Mouse (Mus musculus): ENCODE data around the gene Tmem131l. TPM values are rescaled to one million over a fixed set of nuclear protein-coding genes. Genes with fewer than 3 reads are reported as not detected.

Tmem131l gene
- polyA plus RNA-seq, 1 experiment from 2014 or later, result 35.1 TPM

DNA sequence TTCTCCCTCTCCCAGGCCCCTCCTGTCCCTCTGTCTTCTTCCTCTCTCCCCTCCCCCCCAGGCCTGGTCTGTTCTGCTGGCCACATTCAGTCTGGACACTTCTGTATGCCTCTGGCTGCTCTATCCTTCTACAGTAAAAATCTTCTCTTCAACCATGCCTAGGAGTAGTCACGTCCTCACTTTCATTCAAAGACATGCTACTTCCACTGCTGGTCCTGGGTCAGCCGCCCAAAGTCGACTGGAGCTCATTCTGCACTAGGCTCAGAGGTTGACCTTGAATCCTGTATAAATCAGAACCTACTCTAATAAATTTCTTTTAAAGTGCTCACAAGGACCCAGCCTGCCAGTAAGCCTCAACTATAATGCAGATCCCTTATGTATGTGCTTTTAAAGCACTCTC lies 53.2 kb downstream of the Tmem131l start:
- Histone ChIP-seq H3K4me2 (replicated peaks; ENCODE audit: low read depth, low read length) (no peak overlapping the region), H3K27ac (ENCODE audit: low read length) (no peak overlapping the region), H3K4me1 (ENCODE audit: insufficient read depth, low read length) (peaks cover 17% of the 10 kb centered on the region), H3K9ac (replicated peaks; ENCODE audit: low read length) (no peak overlapping the region), H3K36me3 (ENCODE audit: insufficient read depth, low read length) (no peaks in the 10 kb centered on the region), H3K4me3 (ENCODE audit: low read length) (no peak overlapping the region), H3K27me3 (ENCODE audit: insufficient read depth, low read length) (no peaks in the 10 kb centered on the region), H3K9me3 (ENCODE audit: low read length) (no peaks in the 10 kb centered on the region)
- 49% methylated on average over 3 of the region's 3 CpGs for WGBS
- ATAC-seq (ENCODE audit: low FRiP score, low TSS enrichment), result no peak

DNA sequence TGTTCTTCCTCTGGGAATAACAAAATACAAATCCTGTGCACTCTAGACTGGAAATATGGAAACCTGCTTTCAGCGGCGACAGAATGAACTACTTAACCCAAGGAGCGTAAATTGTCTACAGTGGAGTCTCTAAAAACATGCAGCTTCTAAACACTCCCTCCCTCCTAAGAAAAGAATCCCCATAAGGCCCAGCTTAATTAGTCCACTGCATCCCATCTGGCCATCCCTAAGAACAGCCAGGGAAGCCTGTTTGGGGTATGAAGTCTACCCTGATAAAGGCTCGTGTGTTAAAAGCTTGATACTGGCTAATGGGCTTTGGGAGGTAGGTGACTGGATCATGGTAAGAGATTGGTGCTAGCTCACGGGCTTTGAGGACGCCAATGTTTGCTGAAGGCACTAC lies 54.5 kb downstream of the Tmem131l start:
- Histone ChIP-seq H3K4me1 (ENCODE audit: insufficient read depth, low read length) (peaks cover 22% of the 10 kb centered on the region), H3K4me2 (replicated peaks; ENCODE audit: low read depth, low read length) (no peak overlapping the region), H3K27ac (ENCODE audit: low read length) (no peak overlapping the region), H3K9ac (replicated peaks; ENCODE audit: low read length) (no peak overlapping the region), H3K27me3 (ENCODE audit: insufficient read depth, low read length) (no peaks in the 10 kb centered on the region), H3K36me3 (ENCODE audit: insufficient read depth, low read length) (no peaks in the 10 kb centered on the region), H3K9me3 (ENCODE audit: low read length) (no peaks in the 10 kb centered on the region), H3K4me3 (ENCODE audit: low read length) (no peak overlapping the region)
- WGBS, result 51% methylated on average over 6 of the region's 6 CpGs
- no peak for ATAC-seq (ENCODE audit: low FRiP score, low TSS enrichment)

DNA sequence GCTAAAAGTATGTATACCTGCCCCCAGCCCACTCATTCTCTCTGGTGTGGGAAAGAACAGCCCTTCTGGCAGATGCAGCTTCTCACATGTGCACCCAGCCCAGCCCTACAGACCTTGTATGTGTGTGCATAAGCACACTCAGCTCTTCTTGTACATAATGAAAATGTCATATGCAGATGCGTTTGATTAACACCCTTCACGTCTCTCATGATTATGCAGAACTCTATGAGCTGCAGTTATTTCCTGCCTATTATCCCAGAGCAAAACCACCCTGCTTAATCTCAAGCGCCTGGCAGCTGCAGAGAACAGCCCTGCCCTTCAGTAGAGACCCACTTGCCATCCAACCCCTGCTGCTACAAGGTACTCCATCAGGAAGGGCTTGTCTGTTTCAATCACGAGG lies 55.6 kb downstream of the Tmem131l start:
- WGBS, result 71% methylated on average over 4 of the region's 4 CpGs
- H3K4me1 ChIP-seq (ENCODE audit: insufficient read depth, low read length), result peaks cover 22% of the 10 kb centered on the region
- no peaks in the 10 kb centered on the region for H3K9me3 ChIP-seq (ENCODE audit: low read length)
- H3K27me3 ChIP-seq (ENCODE audit: insufficient read depth, low read length), result no peaks in the 10 kb centered on the region
- no peak overlapping the region for H3K27ac ChIP-seq (ENCODE audit: low read length)
- no peak overlapping the region for H3K4me2 ChIP-seq (replicated peaks; ENCODE audit: low read depth, low read length)
- no peaks in the 10 kb centered on the region for H3K36me3 ChIP-seq (ENCODE audit: insufficient read depth, low read length)
- no peak overlapping the region for H3K9ac ChIP-seq (replicated peaks; ENCODE audit: low read length)
- H3K4me3 ChIP-seq (ENCODE audit: low read length), result no peak overlapping the region
- no peak for ATAC-seq (ENCODE audit: low FRiP score, low TSS enrichment)

DNA sequence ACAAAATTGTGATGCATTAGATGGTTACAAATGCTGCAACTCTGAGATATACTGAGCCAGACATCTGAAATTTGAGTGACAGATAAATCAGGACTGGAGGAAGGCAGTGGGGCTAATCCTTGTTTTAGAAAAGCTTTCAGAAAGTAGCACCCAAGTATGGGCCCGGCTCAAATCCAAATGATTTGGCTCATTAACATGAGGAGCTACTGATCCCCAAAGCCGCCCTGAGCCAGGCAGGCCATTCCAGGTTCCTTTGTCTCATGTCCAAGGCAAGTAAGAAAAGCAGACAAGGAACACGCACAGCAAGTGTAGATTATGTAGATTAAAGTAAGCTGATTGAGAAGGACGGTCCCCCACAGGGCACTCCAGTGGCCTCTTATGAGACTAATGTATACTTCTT lies 57.2 kb downstream of the Tmem131l start:
- no peaks in the 10 kb centered on the region for H3K27me3 ChIP-seq (ENCODE audit: insufficient read depth, low read length)
- no peaks in the 10 kb centered on the region for H3K9me3 ChIP-seq (ENCODE audit: low read length)
- WGBS, result 76% methylated on average over 4 of the region's 4 CpGs
- H3K36me3 ChIP-seq (ENCODE audit: insufficient read depth, low read length), result no peaks in the 10 kb centered on the region
- ATAC-seq (ENCODE audit: low FRiP score, low TSS enrichment), result no peak
- H3K4me1 ChIP-seq (ENCODE audit: insufficient read depth, low read length), result peaks cover 24% of the 10 kb centered on the region
- H3K4me3 ChIP-seq (ENCODE audit: low read length), result no peak overlapping the region
- no peak overlapping the region for H3K4me2 ChIP-seq (replicated peaks; ENCODE audit: low read depth, low read length)
- no peak overlapping the region for H3K27ac ChIP-seq (ENCODE audit: low read length)
- no peak overlapping the region for H3K9ac ChIP-seq (replicated peaks; ENCODE audit: low read length)

DNA sequence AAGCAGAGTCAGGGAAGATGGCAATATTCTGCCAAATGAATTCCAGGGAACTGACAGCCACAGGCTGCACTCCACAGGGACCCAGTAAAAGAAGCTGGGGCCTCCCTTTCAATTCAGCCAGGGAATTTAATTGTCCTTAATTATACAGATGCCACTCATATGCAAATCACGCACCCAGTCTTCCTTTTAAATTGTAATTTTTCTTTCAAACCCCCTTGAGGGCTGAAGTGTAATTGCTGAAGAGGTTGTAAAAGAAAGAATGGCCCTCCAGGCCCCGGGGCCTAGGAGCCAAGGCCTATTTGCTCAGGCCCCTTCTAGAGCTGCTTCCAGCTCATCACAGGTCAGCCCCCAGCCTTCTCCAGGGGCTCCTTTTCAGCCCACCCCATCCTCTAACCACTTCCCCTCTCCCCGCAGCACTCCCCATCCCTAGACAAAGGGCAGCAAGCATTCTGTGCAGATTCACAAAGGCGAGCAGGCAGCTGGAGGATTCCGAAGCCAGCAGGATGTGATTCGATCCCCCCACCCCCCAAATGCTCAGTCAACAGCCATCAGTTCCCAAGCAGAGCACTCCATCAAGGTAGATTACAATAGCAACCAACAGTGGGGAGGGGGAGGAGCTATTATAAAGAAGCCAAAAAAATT lies 59.6 kb downstream of the Tmem131l start:
- 0 out of 2 replicates have a peak, but pooled peaks have one; percentile 29 for ATAC-seq (ENCODE audit: low FRiP score, low TSS enrichment)
- WGBS, result 40% methylated on average over 6 of the region's 6 CpGs
- Histone ChIP-seq H3K4me2 (replicated peaks; ENCODE audit: low read depth, low read length) (no peak overlapping the region), H3K4me1 (ENCODE audit: insufficient read depth, low read length) (peaks cover 14% of the 10 kb centered on the region), H3K36me3 (ENCODE audit: insufficient read depth, low read length) (no peaks in the 10 kb centered on the region), H3K27me3 (ENCODE audit: insufficient read depth, low read length) (no peaks in the 10 kb centered on the region), H3K9me3 (ENCODE audit: low read length) (no peaks in the 10 kb centered on the region), H3K27ac (ENCODE audit: low read length) (no peak overlapping the region), H3K4me3 (ENCODE audit: low read length) (no peak overlapping the region), H3K9ac (replicated peaks; ENCODE audit: low read length) (no peak overlapping the region)

DNA sequence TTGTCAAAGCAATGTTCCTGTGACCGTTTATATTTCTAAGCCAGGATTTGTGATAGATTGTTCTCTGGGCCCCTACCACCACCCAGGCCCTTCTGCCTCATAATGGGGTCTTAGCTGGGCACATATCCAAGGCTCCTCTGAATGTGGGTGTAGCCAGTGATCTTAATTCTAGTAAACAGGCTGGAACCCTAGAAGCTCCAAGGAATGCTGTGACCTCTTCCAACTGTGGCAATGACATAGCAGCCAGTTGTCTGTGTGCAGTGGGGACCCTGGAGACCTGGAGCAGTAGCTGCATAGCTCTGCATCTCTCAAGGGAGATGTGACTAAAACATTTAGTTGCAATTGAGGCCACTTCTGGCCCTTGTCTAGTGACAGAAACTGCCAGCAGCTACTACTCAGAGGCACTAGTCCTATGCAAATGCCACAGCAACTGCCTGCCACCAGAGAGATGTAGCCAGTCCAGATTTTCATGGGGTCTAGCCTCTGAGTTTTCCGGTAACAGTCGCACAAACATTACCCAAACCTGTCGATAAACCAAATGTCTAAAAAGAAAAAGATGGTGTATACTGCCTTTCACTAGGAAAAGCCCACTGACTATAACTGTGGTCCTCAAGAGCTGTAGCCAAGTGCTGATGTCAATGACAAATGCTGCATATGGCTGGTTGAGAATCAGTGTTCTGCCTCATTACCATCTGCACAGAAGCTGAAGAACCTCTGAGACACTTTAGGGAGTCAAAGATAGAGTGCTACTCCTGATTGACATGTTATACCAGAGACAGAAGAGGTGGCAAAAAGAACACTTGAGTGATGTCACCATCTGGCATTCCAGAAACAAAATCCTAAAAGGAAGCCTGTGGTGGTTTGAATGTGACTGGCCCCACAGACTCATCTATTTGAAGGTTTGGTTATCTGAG lies 61.2 kb downstream of the Tmem131l start:
- no peak overlapping the region for H3K27ac ChIP-seq (ENCODE audit: low read length)
- H3K4me2 ChIP-seq (replicated peaks; ENCODE audit: low read depth, low read length), result no peak overlapping the region
- no peak overlapping the region for H3K9ac ChIP-seq (replicated peaks; ENCODE audit: low read length)
- H3K4me3 ChIP-seq (ENCODE audit: low read length), result no peak overlapping the region
- no peaks in the 10 kb centered on the region for H3K27me3 ChIP-seq (ENCODE audit: insufficient read depth, low read length)
- WGBS, result 83% methylated on average over 4 of the region's 4 CpGs
- H3K9me3 ChIP-seq (ENCODE audit: low read length), result no peaks in the 10 kb centered on the region
- H3K4me1 ChIP-seq (ENCODE audit: insufficient read depth, low read length), result peaks cover 14% of the 10 kb centered on the region
- no peak for ATAC-seq (ENCODE audit: low FRiP score, low TSS enrichment)
- no peaks in the 10 kb centered on the region for H3K36me3 ChIP-seq (ENCODE audit: insufficient read depth, low read length)

DNA sequence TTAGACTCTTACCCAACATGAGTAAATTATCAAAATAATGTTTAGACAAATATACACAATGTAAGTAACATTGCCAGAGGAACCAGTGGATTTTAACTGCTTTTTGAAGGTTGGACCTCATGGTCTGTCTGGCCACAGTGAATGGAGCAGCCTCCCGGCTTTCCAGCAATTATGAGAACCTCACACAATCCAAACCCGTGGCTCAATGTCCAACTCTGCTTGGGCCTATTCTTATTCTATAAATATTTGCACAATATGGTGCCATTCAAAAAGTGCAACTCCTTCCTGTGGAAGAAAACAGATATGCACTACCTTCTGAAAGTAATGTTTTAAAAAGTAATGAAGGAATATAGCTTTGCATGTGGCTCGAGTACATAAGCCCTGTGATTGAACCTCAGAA lies 62.2 kb downstream of the Tmem131l start:
- Histone ChIP-seq H3K4me3 (ENCODE audit: low read length) (no peak overlapping the region), H3K36me3 (ENCODE audit: insufficient read depth, low read length) (no peaks in the 10 kb centered on the region), H3K9ac (replicated peaks; ENCODE audit: low read length) (no peak overlapping the region), H3K9me3 (ENCODE audit: low read length) (no peaks in the 10 kb centered on the region), H3K27me3 (ENCODE audit: insufficient read depth, low read length) (no peaks in the 10 kb centered on the region), H3K27ac (ENCODE audit: low read length) (no peak overlapping the region), H3K4me1 (ENCODE audit: insufficient read depth, low read length) (peaks cover 14% of the 10 kb centered on the region), H3K4me2 (replicated peaks; ENCODE audit: low read depth, low read length) (no peak overlapping the region)
- 85% methylated on average over 3 of the region's 3 CpGs for WGBS
- no peak for ATAC-seq (ENCODE audit: low FRiP score, low TSS enrichment)

DNA sequence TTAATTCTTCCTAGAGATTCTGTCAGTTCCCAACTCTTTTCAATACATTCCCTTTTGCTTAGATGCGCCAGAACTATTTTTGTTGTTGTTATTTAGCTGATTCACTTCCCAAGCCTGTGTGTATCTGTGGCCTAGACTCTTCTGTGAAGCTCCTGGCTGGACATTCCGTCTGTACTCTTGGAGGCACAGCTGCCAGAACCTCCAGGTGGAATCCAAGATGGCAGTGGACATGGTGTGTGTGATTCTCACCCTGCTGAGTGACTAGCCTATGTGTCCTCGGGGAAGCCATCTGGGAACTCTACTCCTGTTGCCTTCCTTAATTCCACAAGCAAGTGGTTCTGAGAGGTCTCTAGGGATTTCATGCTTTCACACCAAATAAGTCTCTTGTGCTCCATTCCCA lies 63.8 kb downstream of the Tmem131l start:
- WGBS, result 88% methylated on average over 3 of the region's 3 CpGs
- H3K4me2 ChIP-seq (replicated peaks; ENCODE audit: low read depth, low read length), result no peak overlapping the region
- no peak overlapping the region for H3K4me3 ChIP-seq (ENCODE audit: low read length)
- peaks cover 14% of the 10 kb centered on the region for H3K4me1 ChIP-seq (ENCODE audit: insufficient read depth, low read length)
- no peak overlapping the region for H3K9ac ChIP-seq (replicated peaks; ENCODE audit: low read length)
- no peak for ATAC-seq (ENCODE audit: low FRiP score, low TSS enrichment)
- H3K27ac ChIP-seq (ENCODE audit: low read length), result no peak overlapping the region
- H3K9me3 ChIP-seq (ENCODE audit: low read length), result no peaks in the 10 kb centered on the region
- H3K27me3 ChIP-seq (ENCODE audit: insufficient read depth, low read length), result no peaks in the 10 kb centered on the region
- H3K36me3 ChIP-seq (ENCODE audit: insufficient read depth, low read length), result no peaks in the 10 kb centered on the region

DNA sequence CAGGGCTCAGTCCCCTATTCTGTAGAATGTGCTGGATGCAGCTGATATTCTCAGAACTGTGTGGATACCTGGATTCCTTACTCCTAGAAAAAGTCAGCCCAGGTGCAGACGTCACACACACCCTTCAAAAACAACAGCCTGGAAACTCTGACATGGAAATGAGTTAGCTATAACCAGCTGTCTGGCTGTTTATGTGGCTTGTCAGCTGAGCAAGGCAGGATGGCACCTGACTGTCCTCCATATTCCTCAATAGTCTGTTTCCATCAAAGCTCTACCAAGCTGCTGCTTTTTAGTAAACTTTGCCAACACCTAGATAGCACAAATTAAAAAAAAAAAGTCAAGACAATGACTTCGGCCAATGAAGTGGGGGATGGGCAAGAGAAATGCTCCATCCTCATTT lies 66.6 kb downstream of the Tmem131l start:
- no peak for ATAC-seq (ENCODE audit: low FRiP score, low TSS enrichment)
- no peak overlapping the region for H3K4me3 ChIP-seq (ENCODE audit: low read length)
- 65% methylated on average over 2 of the region's 2 CpGs for WGBS

DNA sequence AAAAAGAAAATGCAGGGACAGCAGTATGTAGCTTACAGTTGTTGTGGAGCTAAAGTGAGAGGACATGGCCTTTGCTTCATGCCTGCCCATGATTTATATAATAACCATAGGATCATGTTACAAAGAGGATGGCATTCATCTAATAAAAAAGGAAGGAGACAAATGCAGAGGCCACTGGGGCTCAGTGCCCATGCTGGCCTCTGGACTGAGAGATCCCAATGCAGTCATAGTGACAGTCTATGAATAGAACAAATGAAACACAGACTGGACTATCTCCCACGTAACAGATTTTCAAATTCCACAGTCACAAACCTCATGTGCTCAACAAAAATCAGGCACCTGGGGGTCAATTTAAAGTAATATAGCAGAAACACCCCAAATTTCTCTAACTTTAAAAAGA lies 69.3 kb downstream of the Tmem131l start:
- WGBS, result 74% methylated on average over 1 of the region's 1 CpGs
- no peak overlapping the region for H3K4me3 ChIP-seq (ENCODE audit: low read length)
- no peak overlapping the region for H3K27ac ChIP-seq (ENCODE audit: low read length)
- H3K27me3 ChIP-seq (ENCODE audit: insufficient read depth, low read length), result no peaks in the 10 kb centered on the region
- H3K9me3 ChIP-seq (ENCODE audit: low read length), result no peaks in the 10 kb centered on the region
- no peak overlapping the region for H3K4me2 ChIP-seq (replicated peaks; ENCODE audit: low read depth, low read length)
- H3K36me3 ChIP-seq (ENCODE audit: insufficient read depth, low read length), result 0 out of 2 replicates have a peak, but pooled peaks cover 3% of the 10 kb centered on the region
- H3K9ac ChIP-seq (replicated peaks; ENCODE audit: low read length), result no peak overlapping the region
- no peak for ATAC-seq (ENCODE audit: low FRiP score, low TSS enrichment)
- peaks cover 6% of the 10 kb centered on the region; the same call in 1 of the 2 replicates for H3K4me1 ChIP-seq (ENCODE audit: insufficient read depth, low read length)

More for the DNA sequence above, 66.6 kb downstream of the Tmem131l start:
- Histone ChIP-seq H3K27me3 (ENCODE audit: insufficient read depth, low read length) (no peaks in the 10 kb centered on the region), H3K4me1 (ENCODE audit: insufficient read depth, low read length) (peaks cover 7% of the 10 kb centered on the region; the same call in 1 of the 2 replicates), H3K36me3 (ENCODE audit: insufficient read depth, low read length) (no peaks in the 10 kb centered on the region), H3K27ac (ENCODE audit: low read length) (no peak overlapping the region), H3K9me3 (ENCODE audit: low read length) (no peaks in the 10 kb centered on the region), H3K9ac (replicated peaks; ENCODE audit: low read length) (no peak overlapping the region), H3K4me2 (replicated peaks; ENCODE audit: low read depth, low read length) (no peak overlapping the region)

Data from kidney, embryonic 16.5 days (tissue).